Mouse (Mus musculus) forebrain, postnatal 0 days (tissue): ENCODE measurements around the gene Vcl. TPM values are rescaled to one million over a fixed set of nuclear protein-coding genes. Genes with fewer than 3 reads are reported as not detected.

Experiments
- ATAC-seq: fragments of 200-750 bp; cut with Nextera tagmentation; 2 replicates; pipeline ENCODE4 v1.8.0; 2017; ENCODE audit warnings: mild to moderate bottlenecking, moderate library complexity
- DNase-seq: peaks from one replicate; pipeline ENCODE4 v3.0.0-alpha.2; 2015
- H3K27ac ChIP-seq: fragments of 300-500 bp; sonication (generic); 2 replicates; pipeline ENCODE4 v1.5.1; 2014; ENCODE audit warnings: low read depth, mild to moderate bottlenecking, antibody characterized with exemption, low read length, moderate library complexity, mixed read lengths
- H3K27me3 ChIP-seq: fragments of 300-500 bp; sonication (generic); 2 replicates; pipeline ENCODE4 v1.6.1; 2014; ENCODE audit warnings: mild to moderate bottlenecking, low read length, mixed read lengths; ENCODE audit not compliant: insufficient read depth
- H3K36me3 ChIP-seq: fragments of 300-500 bp; sonication (generic); 2 replicates; pipeline ENCODE4 v1.6.1; 2014; ENCODE audit warnings: mild to moderate bottlenecking, moderate library complexity; ENCODE audit not compliant: insufficient read depth
- H3K4me1 ChIP-seq: fragments of 300-500 bp; sonication (generic); 2 replicates; pipeline ENCODE4 v1.6.1; 2014; ENCODE audit warnings: antibody characterized with exemption; ENCODE audit not compliant: insufficient read depth
- H3K4me2 ChIP-seq: fragments of 300-500 bp; sonication (generic); 2 replicates; pipeline ENCODE4 v1.6.1; 2014; ENCODE audit warnings: low read depth, mild to moderate bottlenecking, moderate library complexity
- H3K4me3 ChIP-seq: fragments of 300-500 bp; sonication (generic); 2 replicates; pipeline ENCODE4 v1.5.1; 2014; ENCODE audit warnings: low read depth, low read length, mixed read lengths
- H3K9ac ChIP-seq: fragments of 300-500 bp; sonication (generic); 2 replicates; pipeline ENCODE4 v1.6.1; 2014; ENCODE audit warnings: mild to moderate bottlenecking
- H3K9me3 ChIP-seq: fragments of 300-500 bp; sonication (generic); 2 replicates; pipeline ENCODE4 v1.6.1; 2016; ENCODE audit warnings: low read length
- CTCF ChIP-seq: sonication (generic); IDR thresholded peaks from 2 replicates; pipeline ENCODE4 v1.5.1; 2016; ENCODE audit warnings: antibody characterized with exemption, control low read depth, low read depth
- WGBS: fragments of 180-500 bp; shearing (Covaris S2); extraction: QIAGEN DNeasy Blood & Tissue Kit; methylation state at CpG from one replicate; pipeline ENCODE4 v1.1.7; 2014; 5-methylcytosine and 5-hydroxymethylcytosine counted together
- polyA plus RNA-seq: library from polyadenylated mRNA; unstranded; fragments of >200 nt; fragmentation: Nextera tagmentation; extraction: Ambion mirVana; gene quantifications from 2 replicates; pipeline ENCODE4 v1.2.1, GENCODE M21; 2015
- total RNA-seq: library from RNA; depleted of rRNA; stranded (reverse); fragments of >200 nt; gene quantifications from 2 replicates; pipeline ENCODE4 v1.2.3, GENCODE M21; 2014; rRNA removed

The Vcl gene
- total and polyA plus RNA-seq, 2 experiments from 2014 or later, result 6.6 to 21.6 TPM

DNA sequence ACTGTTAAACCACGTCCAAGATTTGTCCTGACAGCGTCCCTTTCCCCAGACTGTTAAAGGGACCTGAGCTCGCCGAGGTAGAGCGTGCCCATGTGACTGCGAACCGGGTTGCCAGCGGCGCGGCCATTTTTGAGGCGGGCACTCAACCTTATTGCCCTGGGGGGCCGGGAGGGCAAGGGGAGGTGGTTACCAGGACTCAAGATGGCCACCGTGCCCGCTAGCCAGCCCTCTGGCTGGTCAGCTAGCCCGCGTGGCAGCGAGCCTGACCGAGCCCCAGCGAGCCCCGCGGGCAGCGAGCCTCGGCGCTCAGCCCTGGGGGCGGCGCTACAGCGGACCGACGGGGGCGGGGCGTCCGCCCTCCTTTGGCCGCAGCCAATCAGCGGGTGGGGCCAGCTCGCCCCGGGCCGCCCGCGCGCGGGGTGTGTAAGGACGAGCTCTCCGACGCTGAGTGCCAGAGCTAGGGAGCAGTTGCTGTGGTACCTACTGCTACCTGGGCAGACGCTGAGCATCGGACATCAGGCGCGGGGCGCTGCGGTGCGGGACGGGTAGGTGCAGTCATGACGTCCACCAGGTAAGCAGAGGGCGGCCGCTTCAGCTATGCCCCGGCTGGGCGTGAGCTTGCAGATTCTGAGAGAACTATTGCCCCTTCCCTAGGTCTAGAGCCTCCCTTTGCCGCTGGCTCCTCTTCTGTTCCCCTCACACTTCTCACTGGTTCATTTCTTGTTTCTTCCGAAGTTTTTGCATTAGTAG lies 146.7 kb downstream of the Vcl start:
- peak overlapping the region; percentile 82 for H3K4me2 ChIP-seq
- H3K4me1 ChIP-seq, result 0 out of 2 replicates have a peak, but pooled peaks cover 4% of the 10 kb centered on the region
- no peaks in the 10 kb centered on the region for H3K36me3 ChIP-seq
- peak; percentile 97 for ATAC-seq
- peak overlapping the region; percentile 75 for H3K4me3 ChIP-seq
- WGBS, result 1% methylated on average over 59 of the region's 59 CpGs
- peak overlapping the region; percentile 75 for H3K9ac ChIP-seq
- DNase-seq, result peak; percentile 88
- TF ChIP-seq CTCF, result no peak
- H3K27me3 ChIP-seq, result no peaks in the 10 kb centered on the region
- H3K27ac ChIP-seq, result peak overlapping the region; percentile 69
- H3K9me3 ChIP-seq, result no peaks in the 10 kb centered on the region

DNA sequence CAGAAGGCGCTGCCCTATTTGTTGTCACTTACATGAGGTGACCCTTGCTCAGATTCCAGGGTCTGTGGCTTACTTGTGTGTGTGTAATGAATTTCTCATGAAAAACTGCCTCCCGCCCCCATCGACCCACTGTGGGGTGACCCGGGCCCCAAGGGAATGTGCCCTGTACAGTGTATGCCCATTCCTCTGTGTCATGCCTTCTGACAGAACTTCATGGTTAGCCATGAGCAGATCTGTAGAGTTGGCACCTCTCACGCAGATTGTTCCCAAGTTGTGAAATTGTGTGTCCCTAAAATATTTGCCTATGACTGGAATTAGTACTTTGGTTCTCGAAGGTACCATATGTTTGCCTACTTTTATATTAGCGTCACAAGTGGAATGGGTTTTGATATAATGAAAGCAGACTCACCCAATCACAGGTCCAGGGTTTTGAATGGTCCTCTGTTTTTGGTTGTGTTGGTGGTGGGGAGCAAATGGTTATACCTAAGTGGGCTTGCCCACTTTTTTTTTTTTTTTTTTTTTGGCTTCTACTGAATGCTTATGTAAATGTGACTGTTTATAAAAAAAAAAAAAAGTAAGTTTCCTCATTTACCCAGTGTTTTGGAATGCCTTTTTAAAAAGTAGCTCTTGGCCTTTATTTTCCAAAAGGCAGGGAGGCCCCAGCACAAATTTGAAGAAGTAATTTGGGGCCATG lies 147.4 kb downstream of the Vcl start:
- Histone ChIP-seq H3K27me3 (no peaks in the 10 kb centered on the region), H3K4me3 (peak overlapping the region; percentile 75), H3K27ac (no peak overlapping the region), H3K36me3 (no peaks in the 10 kb centered on the region), H3K4me1 (0 out of 2 replicates have a peak, but pooled peaks cover 4% of the 10 kb centered on the region), H3K4me2 (peak overlapping the region; percentile 82), H3K9me3 (no peaks in the 10 kb centered on the region), H3K9ac (peak overlapping the region; percentile 75; the same call in 1 of the 2 replicates)
- WGBS, result 30% methylated on average over 7 of the region's 7 CpGs
- ATAC-seq (peak; percentile 14; the same call in 1 of the 2 replicates), DNase-seq (no peak)
- no peak for TF ChIP-seq CTCF

DNA sequence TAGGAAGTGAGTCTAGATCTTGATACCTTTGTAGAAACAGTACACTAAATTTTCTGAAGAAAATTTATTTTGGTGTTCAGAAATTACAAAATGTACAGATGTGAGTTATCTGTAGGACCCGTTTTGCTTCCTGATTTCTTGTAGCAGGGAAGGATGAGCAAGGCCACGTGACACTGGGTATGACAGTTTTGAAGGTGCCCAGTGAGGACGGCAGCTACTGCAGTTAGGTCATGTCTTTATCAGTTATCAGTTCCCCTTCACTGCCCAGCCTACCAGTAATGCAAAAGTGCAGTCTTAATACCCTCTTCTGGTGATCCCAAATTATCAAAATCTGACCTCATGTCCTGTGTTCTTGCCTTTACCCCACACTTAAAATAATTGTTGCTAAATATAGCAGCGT lies 148.7 kb downstream of the Vcl start:
- Histone ChIP-seq H3K4me1 (0 out of 2 replicates have a peak, but pooled peaks cover 4% of the 10 kb centered on the region), H3K36me3 (no peaks in the 10 kb centered on the region), H3K9me3 (no peaks in the 10 kb centered on the region), H3K4me3 (no peak overlapping the region), H3K9ac (no peak overlapping the region), H3K27ac (no peak overlapping the region), H3K27me3 (no peaks in the 10 kb centered on the region), H3K4me2 (no peak overlapping the region)
- TF ChIP-seq CTCF, result no peak
- ATAC-seq (no peak), DNase-seq (no peak)
- WGBS, result 93% methylated on average over 4 of the region's 4 CpGs

DNA sequence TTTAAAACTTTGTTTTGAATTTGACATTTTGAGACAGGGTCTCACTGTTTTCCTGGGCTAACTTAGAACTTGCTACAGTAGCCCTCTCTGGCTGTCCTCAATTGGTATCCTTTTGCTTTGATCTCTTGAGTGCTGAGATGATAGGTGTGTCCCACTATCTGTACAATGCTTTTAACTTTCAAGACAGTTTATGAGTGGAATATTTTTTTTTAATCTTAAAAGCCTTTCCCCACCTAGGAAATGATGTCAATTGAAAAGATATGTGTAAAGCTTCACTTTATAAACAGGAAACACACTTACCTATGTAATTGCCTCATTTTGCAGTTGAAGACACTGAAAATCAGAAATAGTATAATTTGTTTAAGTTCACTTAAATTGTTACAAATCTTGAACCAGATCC lies 149.3 kb downstream of the Vcl start:
- DNase-seq (no peak), ATAC-seq (no peak)
- Histone ChIP-seq H3K4me2 (no peak overlapping the region), H3K4me3 (no peak overlapping the region), H3K9ac (no peak overlapping the region), H3K36me3 (no peaks in the 10 kb centered on the region), H3K4me1 (0 out of 2 replicates have a peak, but pooled peaks cover 4% of the 10 kb centered on the region), H3K27ac (no peak overlapping the region), H3K27me3 (no peaks in the 10 kb centered on the region), H3K9me3 (no peaks in the 10 kb centered on the region)
- no peak for TF ChIP-seq CTCF

DNA sequence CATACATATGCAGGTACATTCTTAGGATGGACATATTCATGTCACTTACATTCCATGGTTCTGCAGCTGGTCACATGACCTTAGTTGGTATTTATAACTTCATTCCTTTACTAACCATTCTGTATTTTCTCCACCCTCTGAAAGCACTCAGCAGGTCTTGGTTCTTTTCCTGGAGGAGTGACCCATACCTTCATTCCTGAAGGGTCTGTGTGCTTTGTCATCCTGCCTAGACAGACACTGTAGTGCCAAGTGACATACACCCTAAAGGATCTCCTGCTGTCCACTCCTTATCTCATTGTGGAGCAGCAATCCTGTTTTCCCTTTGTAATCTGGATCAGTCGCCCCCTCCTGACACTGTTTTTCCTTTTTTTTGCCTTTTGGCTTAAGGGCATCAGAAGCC lies 153.6 kb downstream of the Vcl start:
- Histone ChIP-seq H3K4me1 (no peaks in the 10 kb centered on the region), H3K9ac (no peak overlapping the region), H3K27me3 (no peaks in the 10 kb centered on the region), H3K4me2 (no peak overlapping the region), H3K27ac (no peak overlapping the region), H3K9me3 (no peaks in the 10 kb centered on the region), H3K4me3 (no peak overlapping the region), H3K36me3 (no peaks in the 10 kb centered on the region)
- DNase-seq (no peak), ATAC-seq (no peak)
- no peak for TF ChIP-seq CTCF
- WGBS, result 69% methylated on average over 1 of the region's 1 CpGs

Other genes starting within 250 kb of the Vcl start
- 11.2 and 17.9 TPM in 2 replicates for gene Fut11, start 234.4 kb upstream of the Vcl start, total RNA-seq
- gene Fut11, start 234.4 kb upstream of the Vcl start, polyA plus RNA-seq, result 14.0 and 20.7 TPM in 2 replicates
- 238 and 257 TPM in 2 replicates for gene Chchd1, start 226.4 kb upstream of the Vcl start, total RNA-seq
- 222 and 300 TPM in 2 replicates for gene Chchd1, start 226.4 kb upstream of the Vcl start, polyA plus RNA-seq
- 112 and 162 TPM in 2 replicates for gene Zswim8, start 221.8 kb upstream of the Vcl start, total RNA-seq
- 24.6 and 28.2 TPM in 2 replicates for gene Zswim8, start 221.8 kb upstream of the Vcl start, polyA plus RNA-seq
- 16.3 and 25.0 TPM in 2 replicates for gene Ndst2, start 194.8 kb upstream of the Vcl start, total RNA-seq
- gene Ndst2, start 194.8 kb upstream of the Vcl start, polyA plus RNA-seq, result 6.7 and 11.2 TPM in 2 replicates
- gene Camk2g, start 135.3 kb upstream of the Vcl start, total RNA-seq, result 137 and 145 TPM in 2 replicates
- 165 and 231 TPM in 2 replicates for gene Camk2g, start 135.3 kb upstream of the Vcl start, polyA plus RNA-seq
- 0.62 and 1.1 TPM in 2 replicates for gene Plau, start 92.7 kb upstream of the Vcl start, total RNA-seq
- gene Plau, start 92.7 kb upstream of the Vcl start, polyA plus RNA-seq, result 0.23 and 0.44 TPM in 2 replicates
- gene Ap3m1, start 123.1 kb downstream of the Vcl start, total RNA-seq, result 50.6 and 81.7 TPM in 2 replicates
- gene Ap3m1, start 123.1 kb downstream of the Vcl start, polyA plus RNA-seq, result 59.0 and 63.9 TPM in 2 replicates
- 54.8 and 55.5 TPM in 2 replicates for gene Adk, start 123.2 kb downstream of the Vcl start, total RNA-seq
- gene Adk, start 123.2 kb downstream of the Vcl start, polyA plus RNA-seq, result 66.7 and 71.5 TPM in 2 replicates